Mouse (Mus musculus): ENCODE measurements around the gene Lamc2.

The Lamc2 gene

GRCm38 (mm10) chr1:153185828-153186803 is at the start of gene Lamc2:
Lamc2 (minus strand) TSS chr1:153186447.
- peak; percentile 24 to 55 for DNase-seq

- no peak for DNase-seq
These were observed 49.3 kb upstream of the Lamc2 start for GRCm38 (mm10) chr1:153235576-153235975.

- DNase-seq = no peak
These were observed 45.4 kb upstream of the Lamc2 start for GRCm38 (mm10) chr1:153231681-153232080.

- DNase-seq = no peak
These were observed 41.7 kb upstream of the Lamc2 start for GRCm38 (mm10) chr1:153227916-153228315.

GRCm38 (mm10) chr1:153227096-153227495 is 40.8 kb upstream of the Lamc2 start:
- no peak for DNase-seq

GRCm38 (mm10) chr1:153225786-153226725 is 39.8 kb upstream of the Lamc2 start:
- DNase-seq = no peak

- no peak for DNase-seq
These were observed 38.1 kb upstream of the Lamc2 start for GRCm38 (mm10) chr1:153224331-153224730.

- peak; percentile 7 to 9 for DNase-seq
These were observed 33.1 kb upstream of the Lamc2 start for GRCm38 (mm10) chr1:153219376-153219775.

- no peak for DNase-seq
These were observed 30.3 kb upstream of the Lamc2 start for GRCm38 (mm10) chr1:153216516-153216915.

GRCm38 (mm10) chr1:153215676-153216075 is 29.4 kb upstream of the Lamc2 start:
- DNase-seq = no peak

- DNase-seq = no peak
These were observed 24.7 kb upstream of the Lamc2 start for GRCm38 (mm10) chr1:153210992-153211391.

- DNase-seq = no peak
These were observed 24.0 kb upstream of the Lamc2 start for GRCm38 (mm10) chr1:153210198-153210597.

- no peak for DNase-seq
These were observed 15.9 kb upstream of the Lamc2 start for GRCm38 (mm10) chr1:153202195-153202594.

- DNase-seq = no peak
These were observed 15.2 kb upstream of the Lamc2 start for GRCm38 (mm10) chr1:153201448-153201847.

GRCm38 (mm10) chr1:153197316-153197850 is 11.1 kb upstream of the Lamc2 start:
- DNase-seq = no peak

- no peak for DNase-seq
These were observed 6.7 kb upstream of the Lamc2 start for GRCm38 (mm10) chr1:153192945-153193344.

- no peak for DNase-seq
These were observed 6.1 kb upstream of the Lamc2 start for GRCm38 (mm10) chr1:153192379-153192778.

- DNase-seq = peak in 1 of 2 experiments; percentile 13
These were observed 5.7 kb upstream of the Lamc2 start for GRCm38 (mm10) chr1:153191943-153192329.

- no peak for DNase-seq
These were observed 5.1 kb upstream of the Lamc2 start for GRCm38 (mm10) chr1:153191237-153191942.

- no peak for DNase-seq
These were observed 1.8 kb upstream of the Lamc2 start for GRCm38 (mm10) chr1:153188081-153188480.

GRCm38 (mm10) chr1:153180586-153181289 is 5.5 kb downstream of the Lamc2 start:
- peak; percentile 10 to 36 for DNase-seq

GRCm38 (mm10) chr1:153180160-153180559 is 6.1 kb downstream of the Lamc2 start:
- no peak for DNase-seq

Measured in cerebellum, adult 18-20 months (tissue).